Mouse (Mus musculus) lung, embryonic 15.5 days (tissue): Measurements from ENCODE around the gene Tnfrsf12a. TPM values are rescaled to one million over a fixed set of nuclear protein-coding genes. Genes with fewer than 3 reads are reported as not detected.

ENCODE experiments used
- ATAC-seq: fragments of 200-750 bp; cut with Nextera tagmentation; 2 replicates; pipeline ENCODE4 v1.8.0; 2017; ENCODE audit warnings: moderate number of reproducible peaks, borderline replicate concordance; ENCODE audit not compliant: low FRiP score, low TSS enrichment; ENCODE audit errors: extremely low read depth
- H3K27ac ChIP-seq: fragments of 300-500 bp; sonication (generic); 2 replicates; pipeline ENCODE4 v1.5.1; 2015; ENCODE audit warnings: moderate library complexity, mild to moderate bottlenecking, inconsistent platforms
- H3K27me3 ChIP-seq: fragments of 300-500 bp; sonication (generic); 2 replicates; pipeline ENCODE4 v1.6.1; 2015; ENCODE audit warnings: inconsistent platforms
- H3K36me3 ChIP-seq: fragments of 300-500 bp; sonication (generic); 2 replicates; pipeline ENCODE4 v1.6.1; 2015; ENCODE audit warnings: inconsistent platforms
- H3K4me1 ChIP-seq: fragments of 300-500 bp; sonication (generic); 2 replicates; pipeline ENCODE4 v1.6.1; 2015; ENCODE audit warnings: inconsistent platforms
- H3K4me2 ChIP-seq: fragments of 300-500 bp; sonication (generic); 2 replicates; pipeline ENCODE4 v1.6.1; 2015; ENCODE audit warnings: inconsistent platforms, mild to moderate bottlenecking, moderate library complexity
- H3K4me3 ChIP-seq: fragments of 300-500 bp; sonication (generic); 2 replicates; pipeline ENCODE4 v1.5.1; 2015; ENCODE audit warnings: mild to moderate bottlenecking, inconsistent platforms
- H3K9ac ChIP-seq: fragments of 300-500 bp; sonication (generic); 2 replicates; pipeline ENCODE4 v1.6.1; 2015; ENCODE audit warnings: inconsistent platforms
- H3K9me3 ChIP-seq: fragments of 300-500 bp; sonication (generic); 2 replicates; pipeline ENCODE4 v1.6.1; 2016; ENCODE audit warnings: inconsistent platforms
- WGBS: fragments of 180-500 bp; shearing (Covaris S2); methylation state at CpG from one replicate; pipeline ENCODE4 v1.1.7; 2015; 5-methylcytosine and 5-hydroxymethylcytosine counted together
- polyA plus RNA-seq: library from polyadenylated mRNA; unstranded; fragments of >200 nt; fragmentation: Nextera tagmentation; extraction: Ambion mirVana; gene quantifications from 2 replicates; pipeline ENCODE4 v1.2.1, GENCODE M21; 2015

The Tnfrsf12a gene
- polyA plus RNA-seq, 1 experiment from 2014 or later = 26.8 TPM

DNA sequence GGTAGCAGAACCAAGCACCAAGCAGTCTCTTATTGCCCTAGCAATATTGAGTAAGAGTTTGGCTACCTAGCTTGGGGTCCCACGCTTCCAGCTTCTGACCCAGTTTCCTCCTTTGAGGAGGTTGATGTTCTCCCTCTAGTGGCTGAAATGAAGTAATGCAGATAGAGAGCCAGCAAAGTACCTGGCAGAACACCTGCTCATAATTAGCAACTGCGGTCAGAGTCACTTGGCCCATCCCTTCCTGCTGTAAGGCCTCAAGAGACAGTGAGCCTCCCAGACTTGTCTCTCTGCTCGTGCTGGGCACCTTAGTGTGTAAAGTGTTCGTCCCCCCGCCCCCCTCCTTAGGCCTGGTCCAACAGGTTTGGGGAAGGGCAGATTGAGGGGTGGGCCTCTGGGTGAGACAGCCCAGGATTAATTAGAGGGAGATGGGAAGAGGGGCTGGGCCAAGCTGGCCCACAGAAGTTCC lies 12.7 kb downstream of the Tnfrsf12a start:
- Histone ChIP-seq H3K9me3 (no peaks in the 10 kb centered on the region), H3K4me2 (no peak overlapping the region), H3K9ac (no peak overlapping the region), H3K4me3 (no peak overlapping the region), H3K4me1 (0 out of 2 replicates have a peak, but pooled peaks cover 4% of the 10 kb centered on the region), H3K27me3 (peaks cover 34% of the 10 kb centered on the region), H3K27ac (no peak overlapping the region), H3K36me3 (peaks cover 14% of the 10 kb centered on the region)
- ATAC-seq = no peak
- 14% methylated on average over 5 of the region's 5 CpGs for WGBS

DNA sequence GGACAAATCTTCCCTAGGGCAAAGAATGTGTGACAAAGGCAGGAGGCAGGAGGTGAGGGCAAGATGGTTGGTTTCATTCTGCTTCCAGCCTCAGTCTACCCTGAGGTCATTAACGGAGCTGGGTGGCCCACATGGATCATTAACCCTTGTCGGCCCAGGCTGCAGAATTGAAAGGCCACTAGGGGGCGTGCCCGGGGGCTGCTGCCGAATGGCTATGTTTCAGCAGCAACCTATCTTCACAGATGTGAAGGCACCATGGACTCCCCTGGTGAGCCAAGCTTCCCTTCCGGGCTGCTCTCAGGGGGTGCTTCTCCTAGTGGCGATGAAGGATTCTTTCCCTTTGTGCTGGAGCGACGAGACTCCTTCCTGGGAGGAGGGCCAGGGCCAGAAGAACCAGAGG lies 15.7 kb downstream of the Tnfrsf12a start:
- no peak overlapping the region for H3K9ac ChIP-seq
- H3K9me3 ChIP-seq = no peaks in the 10 kb centered on the region
- H3K4me2 ChIP-seq = peak overlapping the region; percentile 58; the same call in 1 of the 2 replicates
- 0 out of 2 replicates have a peak, but pooled peaks cover 4% of the 10 kb centered on the region for H3K4me1 ChIP-seq
- peaks cover 34% of the 10 kb centered on the region for H3K27me3 ChIP-seq
- no peak overlapping the region for H3K4me3 ChIP-seq
- WGBS = 3% methylated on average over 9 of the region's 9 CpGs
- no peak for ATAC-seq
- no peak overlapping the region for H3K27ac ChIP-seq
- H3K36me3 ChIP-seq = no peaks in the 10 kb centered on the region

DNA sequence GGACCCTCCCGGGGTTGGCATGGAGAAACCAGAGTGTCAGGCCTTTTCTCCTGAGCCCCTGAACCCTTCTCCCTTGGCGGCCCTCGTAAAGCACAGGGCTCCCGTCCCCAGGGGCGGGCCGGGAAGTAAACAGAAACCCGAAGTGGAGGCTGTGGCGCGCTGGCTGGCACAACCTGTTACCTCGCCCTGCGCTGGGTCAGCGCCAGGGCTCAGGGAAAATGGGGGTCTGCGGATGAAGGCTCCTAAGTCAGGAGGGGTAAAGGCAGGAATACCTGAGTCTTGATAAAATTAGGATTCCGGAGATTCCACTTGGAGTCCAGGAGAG lies 16.4 kb downstream of the Tnfrsf12a start:
- Histone ChIP-seq H3K27ac (no peak overlapping the region), H3K27me3 (peaks cover 34% of the 10 kb centered on the region), H3K36me3 (no peaks in the 10 kb centered on the region), H3K9me3 (no peaks in the 10 kb centered on the region), H3K4me2 (peak overlapping the region; percentile 58), H3K9ac (peak overlapping the region; percentile 19; the same call in 1 of the 2 replicates), H3K4me1 (0 out of 2 replicates have a peak, but pooled peaks cover 4% of the 10 kb centered on the region), H3K4me3 (peak overlapping the region; percentile 40)
- ATAC-seq = no peak
- 3% methylated on average over 14 of the region's 14 CpGs for WGBS

DNA sequence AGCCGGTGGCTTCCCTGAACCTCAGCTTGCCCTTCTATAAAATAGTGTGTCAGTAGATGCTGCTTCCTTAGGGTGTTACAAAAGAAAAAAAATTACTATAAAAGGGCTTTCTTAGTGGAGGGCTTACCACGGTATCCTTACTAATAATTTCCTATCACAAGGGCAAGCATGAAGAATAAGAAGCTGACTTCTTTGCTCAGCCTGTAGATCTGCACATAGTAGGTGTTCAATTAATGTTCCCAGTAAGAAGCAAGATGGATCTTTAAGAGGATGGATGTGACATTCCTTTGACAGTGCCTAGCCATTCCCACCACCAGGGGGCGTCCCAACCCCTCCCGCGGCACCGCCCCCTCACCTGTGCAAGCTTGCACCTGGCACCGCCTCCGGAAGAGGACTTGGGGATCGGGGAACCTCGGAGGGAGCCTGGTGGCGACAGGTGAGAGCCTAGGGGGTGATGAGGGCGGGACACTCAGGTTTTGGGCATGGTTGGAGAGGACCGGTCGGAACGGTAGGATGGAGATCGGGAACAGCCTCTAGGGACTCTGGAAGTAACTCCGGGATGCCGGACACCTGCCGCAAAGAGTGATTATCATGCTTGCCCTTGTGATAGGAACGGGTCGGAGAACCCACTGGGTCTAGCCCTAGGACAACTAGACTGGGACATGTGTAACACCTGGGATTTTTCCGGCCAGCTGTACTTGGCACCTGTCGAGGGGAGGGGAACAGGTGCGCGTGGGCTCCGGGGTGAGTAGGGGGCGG lies 17.0 kb downstream of the Tnfrsf12a start, which contains the start of gene Bicdl2:
Bicdl2 (plus strand) TSS at position 390 of the 759 bp plus-strand sequence.
- peak within 1 kb of the TSS; percentile 19; the same call in 1 of the 2 replicates for H3K9ac ChIP-seq
- WGBS = 6% methylated on average over 27 of the region's 27 CpGs

DNA sequence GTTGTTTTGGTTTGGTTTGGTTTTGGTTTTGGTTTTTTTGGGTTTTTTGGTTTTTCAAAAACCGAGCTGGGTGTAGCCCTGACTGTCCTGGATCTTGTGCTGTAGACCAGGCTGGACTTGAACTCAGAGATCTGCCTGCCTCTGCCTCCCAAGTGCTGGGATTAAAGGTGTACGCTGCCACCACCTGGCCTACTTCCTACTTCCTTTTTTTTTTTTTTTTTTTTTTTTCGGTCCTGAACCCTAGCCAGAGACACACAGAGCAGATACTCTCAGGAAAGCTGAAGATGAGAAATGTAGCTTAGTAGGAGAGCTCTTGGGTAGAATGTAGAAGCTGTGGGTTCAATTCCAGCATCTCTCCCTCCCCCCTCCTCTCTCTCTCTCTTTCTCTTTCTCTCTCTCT lies 18.8 kb downstream of the Tnfrsf12a start:
- Histone ChIP-seq H3K9ac (no peak overlapping the region), H3K9me3 (no peaks in the 10 kb centered on the region), H3K27me3 (peaks cover 34% of the 10 kb centered on the region), H3K27ac (no peak overlapping the region), H3K36me3 (no peaks in the 10 kb centered on the region), H3K4me3 (no peak overlapping the region), H3K4me1 (no peaks in the 10 kb centered on the region), H3K4me2 (no peak overlapping the region)
- WGBS = 75% methylated on average over 3 of the region's 3 CpGs
- ATAC-seq = no peak

More for the DNA sequence above, 17.0 kb downstream of the Tnfrsf12a start, which contains the start of gene Bicdl2:
- no peak within 1 kb of the TSS for H3K27ac ChIP-seq
- peak; percentile 44; the same call in 1 of the 2 replicates for ATAC-seq
- H3K4me1 ChIP-seq = 0 out of 2 replicates have a peak, but pooled peaks cover 4% of the 10 kb centered on the region
- H3K4me2 ChIP-seq = peak within 1 kb of the TSS; percentile 58
- H3K9me3 ChIP-seq = no peaks in the 10 kb centered on the region
- H3K27me3 ChIP-seq = peaks cover 34% of the 10 kb centered on the region
- H3K4me3 ChIP-seq = peak within 1 kb of the TSS; percentile 40
- no peaks in the 10 kb centered on the region for H3K36me3 ChIP-seq

DNA sequence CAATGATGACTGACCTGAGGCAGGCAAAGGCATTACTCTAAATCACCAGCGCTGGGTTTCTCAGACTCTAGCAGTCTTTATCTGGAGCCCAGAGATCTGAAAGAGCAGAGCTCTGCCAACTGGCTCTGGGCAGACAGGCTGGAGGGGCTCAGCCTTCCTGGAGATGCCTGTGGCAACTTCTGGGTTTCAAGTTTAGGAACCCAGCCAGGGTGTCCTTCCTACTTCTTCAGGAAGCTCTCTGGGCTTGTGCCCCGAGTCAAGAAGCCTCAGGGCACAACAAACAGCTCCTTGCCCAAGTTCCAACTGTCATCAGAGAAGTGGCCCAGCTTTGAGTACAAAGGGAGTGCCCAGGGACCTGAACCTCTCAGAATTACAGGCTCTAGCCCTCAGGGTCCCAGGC lies 22.9 kb downstream of the Tnfrsf12a start:
- Histone ChIP-seq H3K4me2 (no peak overlapping the region), H3K4me3 (no peak overlapping the region), H3K9ac (no peak overlapping the region), H3K4me1 (no peaks in the 10 kb centered on the region), H3K27ac (no peak overlapping the region), H3K27me3 (no peaks in the 10 kb centered on the region; the same call in none of the 2 replicates), H3K36me3 (no peaks in the 10 kb centered on the region), H3K9me3 (no peaks in the 10 kb centered on the region)
- ATAC-seq = no peak
- WGBS = 62% methylated on average over 2 of the region's 2 CpGs

DNA sequence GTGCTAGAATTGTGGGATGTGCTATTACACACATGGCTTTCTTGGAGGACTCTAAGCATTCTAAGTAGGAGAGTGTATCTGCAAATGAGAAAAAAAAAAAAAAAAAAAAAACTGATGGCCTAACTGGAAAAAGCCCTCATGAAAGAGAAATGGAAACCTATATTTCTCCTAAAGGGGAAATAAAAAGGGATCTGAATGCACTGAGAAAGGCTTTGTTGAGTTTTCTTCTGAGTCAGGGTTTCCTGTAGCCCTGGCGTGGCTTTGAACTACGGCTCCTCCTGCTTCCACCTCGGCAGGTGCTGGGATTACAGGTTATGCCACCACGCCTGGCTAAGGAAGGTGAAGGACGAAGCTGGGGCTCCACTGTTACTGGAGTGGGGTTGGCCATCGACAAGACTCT lies 23.3 kb downstream of the Tnfrsf12a start:
- Histone ChIP-seq H3K4me2 (no peak overlapping the region), H3K27me3 (no peaks in the 10 kb centered on the region; the same call in 1 of the 2 replicates), H3K9ac (no peak overlapping the region), H3K4me1 (no peaks in the 10 kb centered on the region), H3K27ac (no peak overlapping the region), H3K9me3 (no peaks in the 10 kb centered on the region), H3K4me3 (no peak overlapping the region), H3K36me3 (no peaks in the 10 kb centered on the region)
- no peak for ATAC-seq
- WGBS = 56% methylated on average over 6 of the region's 6 CpGs

DNA sequence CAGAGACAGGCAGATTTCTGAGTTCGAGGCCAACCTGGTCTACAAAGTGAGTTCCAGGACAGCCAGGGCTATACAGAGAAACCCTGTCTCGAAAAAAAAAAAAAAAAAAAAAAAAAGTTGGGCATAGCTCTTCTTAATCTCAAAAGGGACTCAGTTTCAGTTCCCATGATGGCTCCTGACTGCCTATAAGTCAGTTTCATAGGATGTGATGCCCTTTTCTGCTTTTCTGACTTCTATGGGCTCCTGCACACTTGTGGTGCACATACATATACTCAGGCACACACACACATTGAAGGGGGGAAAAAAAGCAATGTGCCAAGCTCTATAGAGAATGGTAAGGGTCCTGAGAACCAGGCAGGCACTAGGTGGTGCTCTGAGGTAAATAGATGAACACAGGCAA lies 23.9 kb downstream of the Tnfrsf12a start:
- H3K4me1 ChIP-seq = no peaks in the 10 kb centered on the region
- no peak overlapping the region for H3K27ac ChIP-seq
- H3K9me3 ChIP-seq = no peaks in the 10 kb centered on the region
- H3K4me2 ChIP-seq = no peak overlapping the region
- no peak overlapping the region for H3K4me3 ChIP-seq
- H3K27me3 ChIP-seq = no peaks in the 10 kb centered on the region; the same call in 1 of the 2 replicates
- 76% methylated on average over 2 of the region's 2 CpGs for WGBS
- no peaks in the 10 kb centered on the region for H3K36me3 ChIP-seq
- H3K9ac ChIP-seq = no peak overlapping the region
- no peak for ATAC-seq

DNA sequence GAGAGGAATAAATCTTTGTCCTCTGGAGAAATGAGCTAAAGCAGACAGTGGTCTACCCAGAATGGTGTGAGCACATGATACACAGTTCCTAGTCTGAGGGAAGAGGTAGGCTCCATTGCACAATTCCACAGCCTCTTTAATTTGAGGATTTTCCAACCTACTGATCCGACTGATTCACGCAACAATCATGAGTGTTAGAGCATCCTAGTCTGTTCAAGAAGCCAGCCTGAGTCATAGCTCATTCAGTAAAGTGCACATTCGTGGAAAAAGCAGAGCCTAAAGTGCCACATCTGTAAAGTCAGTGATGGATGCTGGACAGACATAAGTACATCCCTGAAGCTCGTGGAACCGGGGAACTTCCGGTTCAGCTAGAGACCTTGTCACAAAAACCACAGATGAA lies 25.9 kb downstream of the Tnfrsf12a start:
- 74% methylated on average over 6 of the region's 6 CpGs for WGBS
- H3K4me1 ChIP-seq = no peaks in the 10 kb centered on the region
- no peaks in the 10 kb centered on the region; the same call in 1 of the 2 replicates for H3K27me3 ChIP-seq
- no peak overlapping the region for H3K4me3 ChIP-seq
- no peaks in the 10 kb centered on the region for H3K9me3 ChIP-seq
- no peak overlapping the region for H3K9ac ChIP-seq
- no peak for ATAC-seq
- H3K36me3 ChIP-seq = no peaks in the 10 kb centered on the region
- no peak overlapping the region for H3K4me2 ChIP-seq
- no peak overlapping the region for H3K27ac ChIP-seq

DNA sequence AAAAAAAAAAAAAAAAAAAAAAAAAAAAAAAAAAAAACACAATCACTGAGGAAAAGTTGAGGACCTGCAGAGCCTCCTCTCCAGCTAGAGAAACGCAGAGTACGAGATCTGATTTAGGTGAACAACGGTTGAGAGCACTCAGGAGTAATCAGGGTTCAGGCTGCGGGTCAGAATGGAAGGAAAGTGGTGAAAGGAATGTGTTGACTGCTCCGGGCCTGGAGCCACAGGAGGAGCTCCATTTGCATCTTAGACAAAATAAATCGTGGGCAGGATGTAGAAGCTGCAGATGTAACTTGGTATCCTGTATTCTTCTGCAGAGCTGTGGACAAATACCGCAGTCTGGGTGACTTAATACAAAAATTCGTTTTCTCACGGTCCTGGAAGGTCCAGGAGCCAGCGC lies 31.4 kb downstream of the Tnfrsf12a start:
- ATAC-seq = no peak
- H3K4me3 ChIP-seq = no peak overlapping the region
- H3K9ac ChIP-seq = no peak overlapping the region
- WGBS = 39% methylated on average over 10 of the region's 10 CpGs
- no peaks in the 10 kb centered on the region for H3K9me3 ChIP-seq
- peaks cover 20% of the 10 kb centered on the region for H3K27me3 ChIP-seq
- peaks cover 5% of the 10 kb centered on the region; the same call in 1 of the 2 replicates for H3K4me1 ChIP-seq
- no peak overlapping the region for H3K27ac ChIP-seq
- no peaks in the 10 kb centered on the region for H3K36me3 ChIP-seq
- H3K4me2 ChIP-seq = no peak overlapping the region

DNA sequence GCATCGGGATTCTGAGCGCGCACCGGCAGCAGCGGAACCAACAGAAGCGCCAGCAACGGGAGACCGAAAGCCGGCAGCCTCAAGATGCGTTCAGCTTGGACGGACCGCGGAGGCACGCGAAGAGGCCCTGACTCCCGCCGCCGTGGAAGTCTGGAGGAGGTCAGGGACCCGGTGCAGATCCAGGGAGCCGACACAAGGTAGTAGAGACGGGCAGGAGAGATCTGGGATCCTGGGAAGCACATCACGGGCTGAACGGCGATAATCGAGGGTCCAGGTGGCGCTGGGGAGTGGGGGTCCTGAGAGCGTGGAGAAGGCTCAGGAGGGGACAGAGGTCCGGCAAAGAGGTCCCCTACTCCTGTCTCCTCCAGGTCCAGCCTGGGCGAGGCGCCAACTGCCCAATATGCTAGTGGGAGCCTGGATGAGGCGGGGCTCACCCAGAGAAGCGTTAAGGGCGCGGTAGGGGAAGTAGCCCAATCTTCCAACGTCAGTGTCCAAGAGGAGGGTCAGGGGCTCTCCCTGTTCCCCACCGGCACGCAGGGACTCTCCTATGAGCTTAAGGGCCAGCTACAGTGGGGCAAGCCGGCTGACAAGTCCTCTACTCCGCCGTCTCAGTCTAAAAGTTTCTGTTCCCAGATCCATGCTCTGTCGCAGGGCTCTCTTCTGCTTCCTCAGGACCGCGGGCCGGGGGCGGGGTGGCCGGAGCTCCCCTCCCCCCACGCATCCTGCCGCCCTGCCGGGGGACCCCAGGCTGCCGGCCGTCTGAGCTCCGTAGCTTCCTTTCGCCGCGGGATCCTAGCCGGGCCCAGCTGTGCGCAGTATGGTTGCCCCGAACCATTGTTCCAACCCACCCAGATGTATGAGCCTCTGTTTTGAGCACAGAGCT lies 32.4 kb downstream of the Tnfrsf12a start, which contains the start of gene Mmp25:
Mmp25 (minus strand) TSS at position 665 of the 883 bp plus-strand sequence.
- Histone ChIP-seq H3K4me3 (peak within 1 kb of the TSS; percentile 44), H3K27me3 (peaks cover 20% of the 10 kb centered on the region), H3K9me3 (no peaks in the 10 kb centered on the region), H3K27ac (no peak within 1 kb of the TSS), H3K36me3 (no peaks in the 10 kb centered on the region), H3K4me2 (peak within 1 kb of the TSS; percentile 80), H3K9ac (peak within 1 kb of the TSS; percentile 28), H3K4me1 (peaks cover 5% of the 10 kb centered on the region; the same call in 1 of the 2 replicates)
- ATAC-seq = peak; percentile 33; the same call in 1 of the 2 replicates
- under 1% methylated on average over 58 of the region's 58 CpGs for WGBS
